In genomic region chr4:136834815-136835620, GRCm38 (mm10) we compare ENCODE assay signal across 7 mouse cellular contexts. TPM values are rescaled to one million over a fixed set of nuclear protein-coding genes. Genes with fewer than 3 reads are reported as not detected.
DNase-seq lines count a peak whose midpoint lies in the region; ATAC-seq and TF ChIP-seq lines count a peak whose summit lies in the region.

No protein-coding gene starts in this region.

- H3K9me3 ChIP-seq in lung, embryonic 14.5 days (ENCODE audit: low read depth, low read length), result no peaks in the 10 kb centered on the region
- H3K9me3 ChIP-seq in intestine, embryonic 15.5 days, result no peaks in the 10 kb centered on the region
- no peaks in the 10 kb centered on the region for H3K9me3 ChIP-seq in midbrain, embryonic 15.5 days

- H3K4me2 ChIP-seq in lung, embryonic 14.5 days, result peak overlapping the region; percentile 97
- peak overlapping the region; percentile 98 for H3K4me2 ChIP-seq in intestine, embryonic 15.5 days (replicated peaks)
- H3K4me2 ChIP-seq in midbrain, embryonic 15.5 days, result peak overlapping the region; percentile 86

- TF ChIP-seq CTCF in lung, embryonic 14.5 days (IDR thresholded peaks at IDR 0.05; ENCODE audit: low read depth), result no peak

- peak; percentile 45 for DNase-seq in lung, embryonic 14.5 days
- no peak for DNase-seq in lung, postnatal 36 days
- DNase-seq in adrenal gland, postnatal 10 days, result peak; percentile 46
- peak; percentile 63 to 70 for DNase-seq in cerebellum, postnatal 25 days
- no peak for DNase-seq in embryo, embryonic 10.5 days (ENCODE audit: low spot score)

- H3K4me3 ChIP-seq in lung, embryonic 14.5 days (ENCODE audit: low read depth, low read length), result peak overlapping the region; percentile 76
- H3K4me3 ChIP-seq in intestine, embryonic 15.5 days (replicated peaks), result peak overlapping the region; percentile 86
- H3K4me3 ChIP-seq in midbrain, embryonic 15.5 days, result peak overlapping the region; percentile 72

- H3K27me3 ChIP-seq in lung, embryonic 14.5 days (ENCODE audit: insufficient read depth, low read length), result peaks cover 34% of the 10 kb centered on the region
- 0 out of 2 replicates have a peak, but pooled peaks cover 2% of the 10 kb centered on the region for H3K27me3 ChIP-seq in intestine, embryonic 15.5 days (replicated peaks)
- no peaks in the 10 kb centered on the region for H3K27me3 ChIP-seq in midbrain, embryonic 15.5 days (replicated peaks)

- peak; percentile 15; the same call in 1 of the 2 replicates for ATAC-seq in lung, embryonic 14.5 days (ENCODE audit: insufficient read depth)
- ATAC-seq in intestine, embryonic 15.5 days, result peak; percentile 32
- peak; percentile 40 for ATAC-seq in midbrain, embryonic 15.5 days (replicated peaks)

- peak overlapping the region; percentile 69 for H3K9ac ChIP-seq in lung, embryonic 14.5 days
- peak overlapping the region; percentile 81 for H3K9ac ChIP-seq in intestine, embryonic 15.5 days
- H3K9ac ChIP-seq in midbrain, embryonic 15.5 days, result peak overlapping the region; percentile 85

- no peaks in the 10 kb centered on the region for H3K36me3 ChIP-seq in lung, embryonic 14.5 days (ENCODE audit: insufficient read depth)
- H3K36me3 ChIP-seq in intestine, embryonic 15.5 days, result no peaks in the 10 kb centered on the region
- H3K36me3 ChIP-seq in midbrain, embryonic 15.5 days (replicated peaks), result no peaks in the 10 kb centered on the region

- no peak overlapping the region for H3K27ac ChIP-seq in lung, embryonic 14.5 days (ENCODE audit: low read depth)
- H3K27ac ChIP-seq in intestine, embryonic 15.5 days, result peak overlapping the region; percentile 87; the same call in 1 of the 2 replicates
- H3K27ac ChIP-seq in midbrain, embryonic 15.5 days, result peak overlapping the region; percentile 99

- H3K4me1 ChIP-seq in lung, embryonic 14.5 days (ENCODE audit: insufficient read depth), result peaks cover 37% of the 10 kb centered on the region
- peaks cover 74% of the 10 kb centered on the region for H3K4me1 ChIP-seq in intestine, embryonic 15.5 days (replicated peaks)
- H3K4me1 ChIP-seq in midbrain, embryonic 15.5 days, result peaks cover 65% of the 10 kb centered on the region

- WGBS in lung, embryonic 14.5 days, result under 1% methylated on average over 75 of the region's 76 CpGs
- under 1% methylated on average over 67 of the region's 76 CpGs for WGBS in intestine, embryonic 15.5 days
- under 1% methylated on average over 76 of the region's 76 CpGs for WGBS in midbrain, embryonic 15.5 days

RNA-seq across cellular contexts. Expression of gene Ephb2, which starts 0.8 kb away (rescaled TPM):
- polyA plus RNA-seq in lung, embryonic 14.5 days (2014; fragmentation: Nextera tagmentation; extraction: Ambion mirVana), result 7.9 and 8.5 TPM in 2 replicates
- 10 to 100 TPM in 1 of 2 experiments, 1 to 10 TPM in 1; 8.5 to 12.4 TPM for total RNA-seq in adrenal gland, postnatal 10 days (2021)
- polyA plus RNA-seq in intestine, embryonic 15.5 days (2015; fragmentation: Nextera tagmentation; extraction: Ambion mirVana), result 8.2 and 8.9 TPM in 2 replicates
- 31.0 and 31.7 TPM in 2 replicates for polyA plus RNA-seq in midbrain, embryonic 15.5 days (2015; fragmentation: Nextera tagmentation; extraction: Ambion mirVana)

RNA-seq across cellular contexts. Expression of gene C1qb, which starts 51.0 kb away (rescaled TPM):
- 46.0 and 53.0 TPM in 2 replicates for polyA plus RNA-seq in lung, embryonic 14.5 days (2014; fragmentation: Nextera tagmentation; extraction: Ambion mirVana)
- 10 to 100 TPM; 30.0 to 42.6 TPM for total RNA-seq in adrenal gland, postnatal 10 days (2021)
- polyA plus RNA-seq in intestine, embryonic 15.5 days (2015; fragmentation: Nextera tagmentation; extraction: Ambion mirVana), result 67.2 and 68.8 TPM in 2 replicates
- 39.7 and 49.0 TPM in 2 replicates for polyA plus RNA-seq in midbrain, embryonic 15.5 days (2015; fragmentation: Nextera tagmentation; extraction: Ambion mirVana)

RNA-seq across cellular contexts. Expression of gene C1qc, which starts 57.8 kb away (rescaled TPM):
- polyA plus RNA-seq in lung, embryonic 14.5 days (2014; fragmentation: Nextera tagmentation; extraction: Ambion mirVana), result 27.3 TPM in 2 replicates
- 10 to 100 TPM; 23.7 to 31.8 TPM for total RNA-seq in adrenal gland, postnatal 10 days (2021)
- polyA plus RNA-seq in intestine, embryonic 15.5 days (2015; fragmentation: Nextera tagmentation; extraction: Ambion mirVana), result 33.3 and 36.3 TPM in 2 replicates
- 21.7 and 28.4 TPM in 2 replicates for polyA plus RNA-seq in midbrain, embryonic 15.5 days (2015; fragmentation: Nextera tagmentation; extraction: Ambion mirVana)

Comparison
In these comparisons a context has a peak if more than half of its experiments do, and no peak if none do; other contexts are left out.
1. DNase-seq: peak in lung, embryonic 14.5 days (single experiment), adrenal gland, postnatal 10 days (single experiment) and cerebellum, postnatal 25 days (2 of 2); none in lung, postnatal 36 days (single experiment) and embryo, embryonic 10.5 days (single experiment).
2. Peak in every context shown above with its lines, with median percentiles within 50 percentile points of each other: ATAC-seq, H3K4me2 ChIP-seq, H3K4me3 ChIP-seq and H3K9ac ChIP-seq.